Mouse (Mus musculus) bone marrow, adult 2 months (tissue): ENCODE data around the gene Abcc9.

Source experiments
- CTCF ChIP-seq: fragments of 200-500 bp; IDR thresholded peaks from 2 replicates; pipeline ENCODE4 v1.5.1; 2011; ENCODE audit warnings: low read length, control low read depth; ENCODE audit not compliant: control insufficient read depth, insufficient read depth
- POLR2A ChIP-seq: fragments of 200-500 bp; IDR thresholded peaks from 2 replicates; pipeline ENCODE4 v1.6.1; 2011; ENCODE audit warnings: low read depth, mild to moderate bottlenecking, control low read depth, low read length, borderline replicate concordance; ENCODE audit not compliant: control insufficient read depth

DNA sequence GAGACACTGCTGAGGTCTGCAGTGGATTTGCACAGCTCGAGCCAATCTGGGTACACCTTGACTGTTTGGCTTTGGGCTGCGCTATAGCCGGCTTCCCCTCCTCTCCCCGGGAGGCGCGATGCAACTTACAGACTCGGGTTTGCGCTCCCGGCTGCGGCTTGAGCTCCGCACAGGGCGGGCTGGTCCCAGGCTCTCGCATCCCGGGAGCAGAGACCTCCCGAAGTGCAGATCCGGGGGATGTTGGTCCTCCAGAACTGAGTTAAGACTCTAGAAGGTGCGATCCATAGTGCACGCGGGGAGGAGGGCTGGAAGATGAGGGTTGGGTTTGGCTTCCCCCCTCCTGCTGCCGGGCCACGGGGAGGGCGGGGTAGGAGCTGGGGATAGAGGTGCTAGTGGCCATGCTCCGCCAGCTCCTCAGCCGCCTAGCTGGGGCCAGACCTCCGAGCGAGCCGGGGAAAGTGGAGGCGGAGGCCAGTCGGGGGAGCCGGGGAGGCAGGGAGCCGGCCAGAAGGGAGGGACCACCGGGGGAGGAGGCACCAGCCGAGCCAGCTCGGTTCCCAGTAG, 131.0 kb downstream of the Abcc9 start, which contains the start of gene Kcnj8:
- no peak for TF ChIP-seq CTCF
- TF ChIP-seq POLR2A = no peak
